ENCODE assay signal across 17 mouse cellular contexts in genomic region chr3:124548898-124549297, GRCm38 (mm10). TPM values are rescaled to one million over a fixed set of nuclear protein-coding genes. Genes with fewer than 3 reads are reported as not detected.
DNase-seq lines count a peak whose midpoint lies in the region; ATAC-seq and TF ChIP-seq lines count a peak whose summit lies in the region.
"Had no signal": no experiment of that assay in that cellular context is flagged by ENCODE, and none has a peak within 500 bp of the region (broad histone marks: within the 10 kb centered on the region; RNA-seq: fewer than 3 reads in every experiment).

No protein-coding gene starts in this region.

- no peaks in the 10 kb centered on the region for H3K9me3 ChIP-seq in forebrain, postnatal 0 days (ENCODE audit: low read length)
- H3K9me3 ChIP-seq in forebrain, embryonic 10.5 days, result no peaks in the 10 kb centered on the region
- no peaks in the 10 kb centered on the region for H3K9me3 ChIP-seq in neural tube, embryonic 12.5 days
- H3K9me3 ChIP-seq: heart, embryonic 13.5 days had no signal

- peak; percentile 51; the same call in 1 of the 2 replicates for ATAC-seq in forebrain, postnatal 0 days
- ATAC-seq in neural tube, embryonic 12.5 days (ENCODE audit: low FRiP score, low read depth), result peak; percentile 76; the same call in 1 of the 2 replicates
- no peak for ATAC-seq in megakaryocyte, adult 5-6 weeks (ENCODE audit: poor library complexity, severe bottlenecking)

- no peaks in the 10 kb centered on the region for H3K27me3 ChIP-seq in forebrain, postnatal 0 days (ENCODE audit: insufficient read depth, low read length)
- H3K27me3 ChIP-seq in forebrain, embryonic 10.5 days (ENCODE audit: poor library complexity, severe bottlenecking), result no peaks in the 10 kb centered on the region
- no peaks in the 10 kb centered on the region for H3K27me3 ChIP-seq in neural tube, embryonic 12.5 days (replicated peaks)
- H3K27me3 ChIP-seq: heart, embryonic 13.5 days had no signal

- peak; percentile 33 for DNase-seq in forebrain, postnatal 0 days
- no peak for DNase-seq in forebrain, embryonic 10.5 days (ENCODE audit: extremely low spot score, low spot score)
- peak; percentile 3 to 9 for DNase-seq in layer of hippocampus, postnatal 10 days (ENCODE audit: low spot score in 2 of 2)
- DNase-seq in layer of hippocampus, postnatal 36 days, result no peak
- DNase-seq in embryo, embryonic 11.5 days (ENCODE audit: low read depth, low spot score), result peak; percentile 20
- DNase-seq: cerebellum, adult 9-11 months; gastrocnemius, postnatal 10 days; retina, postnatal 1 day had no signal

- H3K36me3 ChIP-seq in forebrain, postnatal 0 days (ENCODE audit: insufficient read depth), result no peaks in the 10 kb centered on the region
- no peaks in the 10 kb centered on the region for H3K36me3 ChIP-seq in forebrain, embryonic 10.5 days (replicated peaks)
- no peaks in the 10 kb centered on the region for H3K36me3 ChIP-seq in neural tube, embryonic 12.5 days
- H3K36me3 ChIP-seq: heart, embryonic 13.5 days had no signal

- no peaks in the 10 kb centered on the region for H3K4me1 ChIP-seq in forebrain, postnatal 0 days (ENCODE audit: insufficient read depth)
- H3K4me1 ChIP-seq in forebrain, embryonic 10.5 days, result no peaks in the 10 kb centered on the region
- H3K4me1 ChIP-seq in neural tube, embryonic 12.5 days, result no peaks in the 10 kb centered on the region; the same call in 1 of the 2 replicates
- H3K4me1 ChIP-seq: heart, embryonic 13.5 days had no signal

- TF ChIP-seq CTCF in forebrain, postnatal 0 days (IDR thresholded peaks at IDR 0.05; ENCODE audit: low read depth), result no peak

- 74% methylated on average over 10 of the region's 10 CpGs for WGBS in forebrain, postnatal 0 days
- 94% methylated on average over 10 of the region's 10 CpGs for WGBS in forebrain, embryonic 10.5 days
- 44% methylated on average over 10 of the region's 10 CpGs for WGBS in neural tube, embryonic 12.5 days

- no peak overlapping the region for H3K9ac ChIP-seq in forebrain, postnatal 0 days
- H3K9ac ChIP-seq in neural tube, embryonic 12.5 days, result no peak overlapping the region
- H3K9ac ChIP-seq: heart, embryonic 13.5 days had no signal

- H3K4me2 ChIP-seq in forebrain, postnatal 0 days (ENCODE audit: low read depth), result no peak overlapping the region
- no peak overlapping the region for H3K4me2 ChIP-seq in neural tube, embryonic 12.5 days (replicated peaks)
- H3K4me2 ChIP-seq: heart, embryonic 13.5 days had no signal

- no peak overlapping the region for H3K4me3 ChIP-seq in forebrain, postnatal 0 days (ENCODE audit: low read depth, low read length)
- H3K4me3 ChIP-seq in forebrain, embryonic 10.5 days, result no peak overlapping the region
- H3K4me3 ChIP-seq in neural tube, embryonic 12.5 days, result no peak overlapping the region
- H3K4me3 ChIP-seq: heart, embryonic 13.5 days; myocyte had no signal

- no peak overlapping the region for H3K27ac ChIP-seq in forebrain, postnatal 0 days (ENCODE audit: low read depth, low read length)
- H3K27ac ChIP-seq in forebrain, embryonic 10.5 days, result no peak overlapping the region
- H3K27ac ChIP-seq in neural tube, embryonic 12.5 days, result no peak overlapping the region
- H3K27ac ChIP-seq: heart, embryonic 13.5 days; stomach, postnatal 0 days had no signal

RNA-seq across cellular contexts. Expression of gene 1700003H04Rik, which starts 32.0 kb away (rescaled TPM):
- not detected in 2 replicates for total RNA-seq in forebrain, postnatal 0 days (2014; rRNA removed)
- not detected in 2 replicates for polyA plus RNA-seq in forebrain, postnatal 0 days (2015; fragmentation: Nextera tagmentation; extraction: Ambion mirVana)
- polyA plus RNA-seq in forebrain, embryonic 10.5 days (2016; fragmentation: Nextera tagmentation; extraction: Ambion mirVana), result not detected in 2 replicates
- total RNA-seq in layer of hippocampus, postnatal 10 days (2021), result not detected
- not detected for total RNA-seq in layer of hippocampus, postnatal 36 days (2021)
- not detected in 2 replicates for polyA plus RNA-seq in neural tube, embryonic 12.5 days (2016; fragmentation: Nextera tagmentation; extraction: Ambion mirVana)
- total RNA-seq in megakaryocyte, adult 5-6 weeks (2015), result not detected in 2 replicates
- total RNA-seq in megakaryocyte, adult 5-6 weeks (2017), result not detected in 2 replicates
- total RNA-seq: gastrocnemius, postnatal 10 days; layer of hippocampus, adult 18-20 months; megakaryocyte progenitor cell, adult 5-6 weeks had no signal
- polyA plus RNA-seq: heart, embryonic 13.5 days; limb, embryonic 11.5 days; liver, embryonic 16.5 days; myocyte; stomach, postnatal 0 days had no signal

Comparison
In these comparisons a context has a peak if more than half of its experiments do, and no peak if none do; other contexts are left out.
1. DNase-seq: peak in forebrain, postnatal 0 days (single experiment), layer of hippocampus, postnatal 10 days (2 of 2) and embryo, embryonic 11.5 days (single experiment); none in forebrain, embryonic 10.5 days (single experiment) and layer of hippocampus, postnatal 36 days (0 of 2).